Mouse (Mus musculus) cerebral cortex, adult 2 months (tissue): Measurements from ENCODE around the gene Atxn1.

ENCODE experiments used
- WGBS: fragments of 180-500 bp; shearing (Covaris S2); methylation state at CpG from one replicate; pipeline ENCODE4 v1.1.7; 2018; 5-methylcytosine and 5-hydroxymethylcytosine counted together

Atxn1 gene

GRCm38 (mm10) chr13:45572768-45573167 lies 392.0 kb downstream of the Atxn1 start:
- WGBS, result 8% methylated on average over 4 of the region's 4 CpGs

GRCm38 (mm10) chr13:45571795-45572262 lies 393.0 kb downstream of the Atxn1 start:
- WGBS, result 2% methylated on average over 6 of the region's 6 CpGs

GRCm38 (mm10) chr13:45569932-45570331 lies 394.9 kb downstream of the Atxn1 start:
- 36% methylated on average over 7 of the region's 7 CpGs for WGBS

DNA sequence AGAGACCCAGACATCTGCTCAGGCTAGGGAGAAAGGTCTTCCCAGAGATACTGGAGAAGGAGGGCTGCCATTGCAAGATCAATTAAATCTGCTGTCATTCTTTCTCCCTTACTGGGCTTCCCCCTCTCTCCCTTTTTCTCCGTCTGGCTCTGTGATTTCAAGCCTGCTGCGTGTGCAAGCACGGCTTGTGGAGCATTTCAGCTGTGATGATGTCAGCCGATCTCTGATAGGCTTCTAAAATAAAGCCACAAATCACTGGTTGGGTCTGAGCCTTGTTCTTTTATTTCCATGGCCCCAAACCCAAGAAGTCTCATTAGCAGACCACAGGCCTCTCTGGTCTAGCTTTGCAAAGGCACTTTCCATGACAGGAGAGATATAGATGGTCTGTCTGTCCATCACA lies 399.9 kb downstream of the Atxn1 start:
- 29% methylated on average over 4 of the region's 4 CpGs for WGBS

GRCm38 (mm10) chr13:45562011-45562410 lies 402.8 kb downstream of the Atxn1 start:
- 51% methylated on average over 9 of the region's 9 CpGs for WGBS

- 57% methylated on average over 7 of the region's 7 CpGs for WGBS
Measured at GRCm38 (mm10) chr13:45560543-45560942, 404.3 kb downstream of the Atxn1 start.

DNA sequence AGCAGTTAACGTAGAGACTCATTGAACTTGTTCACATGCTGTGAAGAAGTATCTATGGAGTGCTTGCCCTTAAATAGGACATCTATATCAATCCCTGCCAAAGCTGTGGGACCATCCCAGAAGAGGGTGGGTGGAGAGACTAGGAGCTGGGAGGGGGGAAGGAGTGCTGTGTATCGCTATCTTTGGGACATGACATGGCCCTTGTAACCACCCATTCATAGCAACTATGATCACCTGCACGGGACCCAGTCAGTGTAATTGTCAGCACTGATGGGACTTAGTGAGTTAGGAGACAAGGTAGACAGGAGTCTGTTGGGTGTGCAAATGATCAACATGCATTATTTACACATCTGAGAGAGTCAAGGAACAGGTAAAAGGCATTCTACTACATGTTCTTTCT lies 405.6 kb downstream of the Atxn1 start:
- 84% methylated on average over 3 of the region's 3 CpGs for WGBS

DNA sequence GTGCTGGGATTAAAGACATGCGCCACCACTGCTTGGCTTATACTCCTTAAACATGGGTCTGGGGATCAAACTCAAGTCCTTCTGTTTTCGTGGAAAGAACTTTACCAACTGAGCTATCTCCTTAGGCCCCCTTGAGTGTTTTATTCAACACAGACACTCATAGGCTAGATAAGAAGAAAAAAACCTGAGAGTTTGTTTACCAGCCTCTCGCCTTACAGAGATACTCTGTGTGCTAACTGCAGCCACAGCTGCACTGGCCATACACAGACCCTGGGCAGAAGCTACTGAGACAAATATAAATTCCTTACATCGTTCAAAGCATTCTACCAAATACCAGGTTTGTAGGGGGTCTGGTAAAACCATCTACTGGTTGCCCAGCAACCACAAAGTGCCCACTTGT lies 406.4 kb downstream of the Atxn1 start:
- 79% methylated on average over 4 of the region's 4 CpGs for WGBS

GRCm38 (mm10) chr13:45553674-45554073 lies 411.1 kb downstream of the Atxn1 start:
- WGBS, result 57% methylated on average over 7 of the region's 7 CpGs

DNA sequence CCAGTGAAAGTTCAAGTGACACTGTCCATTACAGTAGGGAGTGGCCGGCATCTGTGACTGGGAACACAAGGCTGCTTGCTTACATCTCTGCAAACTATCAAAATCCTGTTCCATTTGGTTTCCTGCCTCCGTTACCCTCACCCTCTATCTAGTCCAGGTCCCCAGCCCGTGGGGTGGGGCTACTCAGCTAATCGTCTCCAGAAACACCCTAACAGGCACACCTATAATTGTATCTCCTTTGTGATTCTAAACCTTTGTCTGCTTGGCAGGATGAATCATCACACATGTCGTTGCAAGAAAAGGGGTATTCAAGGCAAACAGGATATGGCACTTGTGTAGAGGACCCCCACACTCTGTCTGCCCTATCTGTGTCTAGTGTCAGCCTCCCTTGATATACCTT lies 417.3 kb downstream of the Atxn1 start:
- WGBS, result 77% methylated on average over 5 of the region's 5 CpGs

- 82% methylated on average over 4 of the region's 4 CpGs for WGBS
Measured at GRCm38 (mm10) chr13:45546946-45547345, 417.9 kb downstream of the Atxn1 start.

- 88% methylated on average over 13 of the region's 13 CpGs for WGBS
Measured at GRCm38 (mm10) chr13:45545974-45546373, 418.8 kb downstream of the Atxn1 start.

DNA sequence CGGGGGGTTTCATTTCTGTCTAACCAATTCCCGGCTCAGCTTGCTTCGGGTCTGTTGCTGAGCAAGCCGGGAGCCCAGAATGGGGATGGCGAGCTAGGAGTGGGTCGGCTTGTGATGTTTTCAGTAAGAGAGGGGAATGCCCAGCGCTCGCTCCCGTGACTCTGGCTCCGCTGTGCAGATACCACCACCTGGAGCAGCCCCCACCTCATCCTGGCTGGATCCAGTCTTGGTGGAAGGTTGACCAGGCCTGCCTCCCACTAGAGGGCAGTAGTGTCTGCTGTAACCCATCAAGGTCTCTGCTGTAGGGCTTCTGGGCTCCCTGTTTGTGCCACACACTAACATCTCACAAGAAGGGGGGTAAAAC lies 425.6 kb downstream of the Atxn1 start:
- WGBS, result 3% methylated on average over 10 of the region's 10 CpGs

GRCm38 (mm10) chr13:45538532-45539204 lies 426.1 kb downstream of the Atxn1 start:
- WGBS, result 26% methylated on average over 10 of the region's 10 CpGs

DNA sequence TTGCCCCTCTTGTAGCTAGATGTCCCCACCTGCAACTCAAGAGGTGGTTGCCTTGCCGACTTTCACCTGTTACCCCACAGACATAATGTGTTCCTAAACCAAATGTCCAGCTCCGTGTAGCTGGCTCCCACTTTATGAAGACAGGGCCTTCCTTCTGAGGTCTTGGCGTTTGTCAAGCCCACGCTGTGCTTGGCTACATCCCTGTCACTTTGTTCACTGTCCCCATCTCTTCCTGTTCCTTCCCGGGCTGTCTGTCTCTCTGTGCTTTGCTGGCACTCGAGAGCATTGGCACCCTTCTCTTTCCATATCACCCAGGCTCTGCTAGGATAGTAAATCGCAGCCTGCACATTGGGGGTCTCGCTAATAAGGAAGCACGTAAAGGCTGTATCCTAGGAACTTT lies 426.7 kb downstream of the Atxn1 start:
- 48% methylated on average over 9 of the region's 9 CpGs for WGBS

DNA sequence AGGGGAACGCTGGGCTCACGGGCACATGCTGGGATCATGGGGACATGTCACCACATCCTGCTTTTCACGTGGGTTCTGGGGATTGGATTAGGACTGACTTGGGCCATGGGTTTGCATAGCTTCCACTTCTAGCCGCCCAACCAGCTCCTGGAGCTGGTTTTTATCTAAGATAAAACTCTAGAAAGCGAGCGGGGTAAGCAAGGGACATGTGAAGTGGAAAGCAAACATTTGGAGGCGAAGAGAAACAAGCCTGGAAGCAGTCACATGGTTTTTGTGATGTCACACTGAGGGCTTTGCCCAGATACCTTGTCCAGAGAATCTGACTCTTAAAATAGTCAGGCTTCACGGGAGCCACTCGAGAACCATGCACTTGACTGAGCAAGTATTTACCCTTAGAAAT lies 427.7 kb downstream of the Atxn1 start:
- WGBS, result 74% methylated on average over 9 of the region's 9 CpGs

GRCm38 (mm10) chr13:45535731-45536453 lies 428.9 kb downstream of the Atxn1 start:
- WGBS, result 93% methylated on average over 9 of the region's 9 CpGs

- WGBS, result 41% methylated on average over 6 of the region's 6 CpGs
Measured at GRCm38 (mm10) chr13:45530754-45531153, 434.1 kb downstream of the Atxn1 start.

DNA sequence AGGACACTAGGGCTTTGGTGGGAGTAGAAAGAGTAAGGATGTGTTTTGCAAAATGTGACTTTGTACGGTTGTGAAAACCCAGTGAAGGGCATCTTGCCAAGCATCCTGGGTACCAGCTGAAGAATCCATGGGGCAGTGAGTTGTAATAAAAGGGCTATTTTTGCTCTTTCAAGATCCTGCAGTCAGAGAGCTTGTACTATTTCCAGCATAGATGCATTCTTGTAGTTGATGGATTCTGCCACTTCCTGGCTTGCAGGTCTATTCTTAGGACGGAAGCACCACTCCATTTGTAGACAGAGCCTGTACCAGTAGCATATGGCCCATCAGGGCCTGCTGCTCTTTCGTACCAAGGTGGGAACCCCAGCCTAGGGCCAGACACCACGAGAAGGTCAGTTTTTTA lies 436.0 kb downstream of the Atxn1 start:
- 45% methylated on average over 4 of the region's 4 CpGs for WGBS

- 92% methylated on average over 11 of the region's 11 CpGs for WGBS
Measured at GRCm38 (mm10) chr13:45527232-45527964, 437.4 kb downstream of the Atxn1 start.

DNA sequence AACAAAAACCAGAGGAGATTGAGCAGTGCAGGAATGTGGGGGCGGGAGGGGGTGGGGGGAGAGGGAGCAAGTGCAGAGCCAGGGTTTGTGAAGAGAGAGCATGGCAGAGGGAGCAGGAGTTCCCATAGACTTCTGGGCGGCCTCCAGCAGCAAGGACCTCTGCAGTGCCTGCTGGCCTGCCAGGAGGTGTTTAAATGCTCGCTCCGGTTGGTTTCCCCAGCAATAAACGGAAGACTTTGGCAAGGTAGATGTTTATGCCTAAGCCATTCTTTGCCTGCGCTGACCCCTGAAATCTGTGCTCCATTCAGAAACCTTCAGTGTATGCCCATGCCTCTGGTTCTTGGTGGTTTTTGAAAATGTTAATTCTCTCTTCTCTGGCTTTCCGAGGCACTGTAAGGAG lies 438.6 kb downstream of the Atxn1 start:
- 57% methylated on average over 7 of the region's 7 CpGs for WGBS

- WGBS, result 93% methylated on average over 6 of the region's 6 CpGs
Measured at GRCm38 (mm10) chr13:45524791-45525435, 439.9 kb downstream of the Atxn1 start.
